Mouse (Mus musculus) spleen, adult 2 months (tissue): ENCODE data around the gene Dusp12.

Source experiments
- CTCF ChIP-seq: fragments of 200-500 bp; IDR thresholded peaks from 2 replicates; pipeline ENCODE4 v1.5.1; 2011; ENCODE audit warnings: mild to moderate bottlenecking, inconsistent platforms; ENCODE audit not compliant: insufficient read depth, insufficient read length, insufficient replicate concordance; ENCODE audit errors: extremely low read depth
- POLR2A ChIP-seq: fragments of 200-500 bp; IDR thresholded peaks from 2 replicates; pipeline ENCODE4 v1.6.1; 2011; ENCODE audit warnings: low read depth, low read length, inconsistent platforms

DNA sequence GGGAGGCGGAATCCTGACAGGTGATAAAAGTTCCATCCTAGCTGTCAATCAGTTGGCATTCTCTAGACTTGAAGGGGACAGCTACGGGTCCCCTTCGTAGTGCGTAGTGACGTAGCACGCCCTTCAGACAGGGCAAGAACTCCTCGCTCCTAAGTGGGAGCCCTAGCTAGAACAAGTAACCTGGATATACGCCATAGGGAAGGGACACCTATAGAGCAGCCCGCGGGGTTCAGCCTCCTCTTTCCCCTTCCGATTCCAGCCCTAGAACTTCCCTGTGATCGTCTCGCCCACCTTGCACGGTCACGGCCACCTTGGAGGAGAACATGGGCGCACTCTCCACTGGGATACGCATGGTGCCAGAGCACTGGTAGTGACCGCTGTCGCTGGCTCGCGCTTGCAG lies 23.0 kb upstream of the Dusp12 start:
- TF ChIP-seq CTCF (no peak), POLR2A (no peak)
